Mouse (Mus musculus) forebrain, embryonic 11.5 days (tissue): Measurements from ENCODE around the gene Nanos1. TPM values are rescaled to one million over a fixed set of nuclear protein-coding genes. Genes with fewer than 3 reads are reported as not detected.

ENCODE experiments used
- ATAC-seq: fragments of 200-750 bp; cut with Nextera tagmentation; replicated peaks from 2 replicates; pipeline ENCODE4 v1.8.0; 2017; ENCODE audit warnings: moderate TSS enrichment; ENCODE audit not compliant: low FRiP score
- DNase-seq: peaks from one replicate; pipeline ENCODE4 v3.0.0-alpha.2; 2017; ENCODE audit warnings: low spot score
- H3K27ac ChIP-seq: fragments of 300-500 bp; sonication (generic); 2 replicates; pipeline ENCODE4 v1.5.1; 2014; ENCODE audit warnings: low read depth, low read length
- H3K27me3 ChIP-seq: fragments of 300-500 bp; sonication (generic); 2 replicates; pipeline ENCODE4 v1.6.1; 2014; ENCODE audit warnings: mild to moderate bottlenecking, low read length, mixed read lengths; ENCODE audit not compliant: control insufficient read depth, insufficient read depth
- H3K36me3 ChIP-seq: fragments of 300-500 bp; sonication (generic); 2 replicates; pipeline ENCODE4 v1.6.1; 2014; ENCODE audit warnings: mild to moderate bottlenecking, low read length, moderate library complexity, mixed read lengths; ENCODE audit not compliant: control insufficient read depth, insufficient read depth
- H3K4me1 ChIP-seq: fragments of 300-500 bp; sonication (generic); replicated peaks from 2 replicates; pipeline ENCODE4 v1.6.1; 2014; ENCODE audit warnings: low read length, mixed read lengths; ENCODE audit not compliant: control insufficient read depth, insufficient read depth
- H3K4me2 ChIP-seq: fragments of 300-500 bp; sonication (generic); 2 replicates; pipeline ENCODE4 v1.6.1; 2014; ENCODE audit warnings: low read depth, mild to moderate bottlenecking, low read length, moderate library complexity, mixed read lengths; ENCODE audit not compliant: severe bottlenecking
- H3K4me3 ChIP-seq: fragments of 300-500 bp; sonication (generic); 2 replicates; pipeline ENCODE4 v1.5.1; 2014; ENCODE audit warnings: low read depth, low read length
- H3K9ac ChIP-seq: fragments of 300-500 bp; sonication (generic); 2 replicates; pipeline ENCODE4 v1.6.1; 2014; ENCODE audit warnings: low read length
- H3K9me3 ChIP-seq: fragments of 300-500 bp; sonication (generic); 2 replicates; pipeline ENCODE4 v1.6.1; 2016; ENCODE audit warnings: low read length, mixed read lengths; ENCODE audit not compliant: control insufficient read depth
- WGBS: fragments of 180-500 bp; shearing (Covaris S2); extraction: QIAGEN DNeasy Blood & Tissue Kit; methylation state at CpG from one replicate; pipeline ENCODE4 v1.1.7; 2014; 5-methylcytosine and 5-hydroxymethylcytosine counted together
- polyA plus RNA-seq: library from polyadenylated mRNA; unstranded; fragments of >200 nt; fragmentation: Nextera tagmentation; extraction: Ambion mirVana; gene quantifications from 2 replicates; pipeline ENCODE4 v1.2.1, GENCODE M21; 2014

Gene Nanos1
- 4.3 and 4.7 TPM in 2 replicates for polyA plus RNA-seq

DNA sequence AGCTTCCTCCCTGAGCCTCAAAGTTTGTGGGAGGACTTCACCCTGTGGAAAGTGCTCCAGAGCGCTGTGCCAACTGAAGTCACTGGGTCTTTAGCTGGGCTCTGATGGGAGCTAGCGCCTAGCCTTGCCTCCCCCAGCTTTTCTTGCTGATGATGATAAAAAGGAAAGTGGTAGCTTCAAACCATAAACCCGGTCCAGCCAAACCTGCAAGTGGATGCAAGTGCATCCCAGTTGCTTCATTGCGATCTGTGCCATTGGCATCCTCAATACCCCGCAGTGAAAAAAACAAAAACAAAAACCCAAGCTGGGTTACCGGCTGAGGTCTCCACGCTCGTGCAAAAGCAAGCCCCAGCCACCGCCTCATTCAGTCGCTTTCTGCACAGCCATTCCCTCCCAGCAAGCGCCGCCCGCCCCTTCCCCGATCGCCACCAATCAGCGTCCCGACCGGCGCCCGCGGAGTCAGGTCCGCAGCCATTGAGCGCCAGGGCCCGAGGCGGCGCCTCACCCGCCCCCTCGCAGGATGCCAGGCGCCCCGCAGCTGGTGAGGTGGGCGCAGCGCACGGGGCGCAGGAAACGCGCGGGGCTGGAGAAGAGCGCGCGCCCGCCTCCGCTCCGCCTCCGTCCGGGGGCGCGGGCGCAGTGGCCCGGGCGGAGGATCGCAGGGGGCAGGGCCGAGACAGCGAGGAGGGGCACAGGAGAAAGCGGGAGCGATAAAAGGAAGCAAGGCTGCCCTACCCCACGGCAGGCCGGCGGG is at the start of gene Nanos1:
TSS of gene Nanos1 (plus strand) at position 550 of the 754 bp plus-strand sequence.
- Histone ChIP-seq H3K4me3 (peak within 1 kb of the TSS; percentile 74), H3K27ac (peak within 1 kb of the TSS; percentile 59), H3K36me3 (no peaks in the 10 kb centered on the region; the same call in 1 of the 2 replicates), H3K4me2 (peak within 1 kb of the TSS; percentile 100), H3K27me3 (peaks cover 3% of the 10 kb centered on the region; the same call in 1 of the 2 replicates), H3K4me1 (no peaks in the 10 kb centered on the region; the same call in 1 of the 2 replicates), H3K9ac (peak within 1 kb of the TSS; percentile 67), H3K9me3 (no peaks in the 10 kb centered on the region)
- WGBS = under 1% methylated on average over 54 of the region's 58 CpGs
- DNase-seq = peak; percentile 96
- peak; percentile 93 for ATAC-seq

DNA sequence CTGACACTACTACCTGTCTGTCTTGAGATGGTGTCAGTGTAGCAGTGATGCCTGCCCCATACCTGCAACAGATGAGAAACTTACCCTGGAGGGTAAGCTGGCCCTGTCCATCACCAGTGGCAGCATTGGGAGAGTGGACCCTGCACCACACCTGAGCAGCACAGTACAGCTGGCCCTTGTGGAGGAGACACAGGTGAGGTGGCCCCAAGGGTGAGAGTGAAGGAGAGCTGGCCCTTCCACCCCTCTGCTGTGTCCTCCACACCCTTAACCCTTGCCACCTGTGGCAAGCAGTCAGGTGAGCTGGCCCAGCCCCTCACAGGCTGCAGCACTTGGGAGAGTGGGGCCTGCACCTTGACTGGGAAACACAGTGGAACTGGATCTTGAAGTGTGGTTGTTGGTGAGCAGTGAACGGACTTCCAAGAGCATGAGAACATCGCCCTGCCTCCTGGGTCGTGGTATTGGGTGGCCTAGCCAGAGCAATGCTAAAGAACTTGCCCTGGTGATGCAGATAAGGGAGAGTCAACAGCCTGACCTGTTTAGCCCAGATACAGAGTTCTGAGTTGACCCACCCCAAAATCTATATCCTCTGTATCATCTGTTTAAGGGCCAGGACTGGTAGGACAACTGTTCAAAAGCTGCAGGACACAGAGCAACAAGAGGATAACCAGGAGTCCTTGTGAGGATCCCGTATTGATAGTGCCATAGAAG is 46.4 kb upstream of the Nanos1 start:
- no peak overlapping the region for H3K4me2 ChIP-seq
- no peak for DNase-seq
- H3K9ac ChIP-seq = no peak overlapping the region
- no peaks in the 10 kb centered on the region for H3K36me3 ChIP-seq
- 78% methylated on average over 4 of the region's 4 CpGs for WGBS
- no peaks in the 10 kb centered on the region for H3K27me3 ChIP-seq
- no peak for ATAC-seq
- H3K4me3 ChIP-seq = no peak overlapping the region
- no peaks in the 10 kb centered on the region for H3K4me1 ChIP-seq
- H3K9me3 ChIP-seq = no peaks in the 10 kb centered on the region
- no peak overlapping the region for H3K27ac ChIP-seq

DNA sequence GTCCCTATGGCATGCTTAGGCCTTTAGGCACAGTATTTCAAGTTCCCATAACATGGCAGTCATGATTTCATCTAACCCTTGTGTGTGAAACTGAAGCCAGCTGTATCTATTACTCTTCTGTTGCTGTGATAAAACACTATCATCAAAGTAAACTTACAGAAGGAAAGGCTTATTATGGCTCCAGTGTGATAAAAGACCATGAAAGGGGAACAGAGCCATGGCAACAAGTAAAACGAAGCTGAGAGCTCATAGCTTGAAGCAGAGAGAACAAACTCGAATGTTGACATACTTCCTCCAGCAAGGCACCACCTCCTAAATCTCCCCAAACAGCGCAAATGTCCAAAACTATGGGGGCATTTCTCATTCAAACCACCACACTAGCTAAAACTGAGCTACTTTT is 45.6 kb upstream of the Nanos1 start:
- Histone ChIP-seq H3K36me3 (no peaks in the 10 kb centered on the region), H3K4me3 (no peak overlapping the region), H3K9me3 (no peaks in the 10 kb centered on the region), H3K4me1 (no peaks in the 10 kb centered on the region), H3K4me2 (no peak overlapping the region), H3K27ac (no peak overlapping the region), H3K27me3 (no peaks in the 10 kb centered on the region), H3K9ac (no peak overlapping the region)
- ATAC-seq (no peak), DNase-seq (no peak)
- WGBS = 81% methylated on average over 3 of the region's 3 CpGs

DNA sequence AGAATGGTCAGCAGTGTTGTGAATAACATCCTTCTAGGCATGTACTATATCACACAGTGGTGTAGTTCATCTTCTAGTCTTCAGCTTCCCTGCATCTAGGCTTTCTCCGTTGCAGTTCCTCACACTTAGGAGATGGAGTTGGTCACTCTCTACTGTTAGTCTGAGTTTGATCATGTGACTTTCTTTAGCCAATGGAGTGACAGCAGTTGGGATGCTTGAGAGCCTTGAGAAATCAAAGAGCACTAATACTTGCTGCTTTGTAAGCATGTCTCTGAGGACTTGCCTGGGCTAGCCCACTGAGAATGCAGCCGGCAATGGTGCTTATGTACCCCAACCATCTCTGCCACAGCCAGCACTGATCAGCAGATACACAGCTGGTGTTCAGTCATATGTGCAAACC is 43.2 kb upstream of the Nanos1 start:
- no peaks in the 10 kb centered on the region for H3K27me3 ChIP-seq
- H3K9ac ChIP-seq = no peak overlapping the region
- WGBS = 88% methylated on average over 2 of the region's 2 CpGs
- no peak overlapping the region for H3K4me2 ChIP-seq
- H3K4me3 ChIP-seq = no peak overlapping the region
- no peak overlapping the region for H3K27ac ChIP-seq
- no peaks in the 10 kb centered on the region for H3K4me1 ChIP-seq
- DNase-seq (no peak), ATAC-seq (no peak)
- no peaks in the 10 kb centered on the region for H3K36me3 ChIP-seq
- no peaks in the 10 kb centered on the region for H3K9me3 ChIP-seq

DNA sequence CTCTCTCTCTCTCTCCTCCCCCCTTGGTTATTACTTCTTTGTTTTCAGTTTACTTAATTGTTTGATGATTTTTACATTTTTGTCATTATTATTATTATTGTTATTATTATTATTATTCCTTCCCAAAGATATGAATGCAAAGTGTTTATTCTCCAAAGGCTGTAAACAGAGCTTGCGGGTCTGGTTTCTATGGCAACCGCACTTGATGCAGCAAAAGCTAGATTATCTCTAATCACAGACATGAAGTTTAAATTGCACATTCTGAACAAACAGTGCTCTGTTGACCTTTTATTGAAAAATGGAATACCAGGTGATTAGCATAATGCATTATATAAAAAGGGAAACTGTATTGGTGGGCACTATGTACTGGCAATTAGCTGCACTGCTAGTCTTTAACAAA is 39.4 kb upstream of the Nanos1 start:
- H3K36me3 ChIP-seq = no peaks in the 10 kb centered on the region
- no peak overlapping the region for H3K4me3 ChIP-seq
- ATAC-seq (no peak), DNase-seq (no peak)
- H3K9ac ChIP-seq = no peak overlapping the region
- H3K27ac ChIP-seq = no peak overlapping the region
- H3K4me1 ChIP-seq = no peaks in the 10 kb centered on the region
- 94% methylated on average over 2 of the region's 2 CpGs for WGBS
- H3K4me2 ChIP-seq = no peak overlapping the region
- H3K27me3 ChIP-seq = no peaks in the 10 kb centered on the region
- no peaks in the 10 kb centered on the region for H3K9me3 ChIP-seq

DNA sequence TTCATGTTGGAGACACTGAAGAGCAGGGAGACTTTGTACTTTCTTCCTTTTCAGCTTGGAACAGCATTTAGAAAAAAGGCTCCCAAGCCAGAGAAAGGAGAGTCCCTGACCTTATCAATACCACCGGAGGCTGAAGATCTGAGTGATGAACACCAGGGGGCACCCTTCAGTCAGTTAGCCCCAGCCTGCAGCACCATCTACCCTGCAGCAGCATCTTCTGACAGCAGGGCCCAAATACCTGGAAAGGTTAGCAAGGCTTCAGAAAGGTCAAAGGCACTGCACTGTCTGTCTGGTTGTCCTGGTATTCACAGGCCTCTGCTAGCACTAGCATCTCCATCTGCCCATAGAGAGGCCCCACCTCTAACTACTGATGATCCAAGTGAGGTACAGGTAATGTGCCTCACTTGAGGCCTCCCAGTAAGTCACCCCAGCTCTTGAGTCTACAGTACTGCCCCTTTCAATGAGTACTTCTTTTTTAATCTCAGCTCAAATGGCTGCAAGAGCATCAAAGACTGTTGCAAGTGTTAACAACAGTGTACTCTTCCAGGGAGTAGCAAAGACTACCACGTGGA is 25.4 kb upstream of the Nanos1 start:
- H3K9ac ChIP-seq = no peak overlapping the region
- no peaks in the 10 kb centered on the region for H3K4me1 ChIP-seq
- H3K27me3 ChIP-seq = no peaks in the 10 kb centered on the region
- H3K27ac ChIP-seq = no peak overlapping the region
- no peak overlapping the region for H3K4me3 ChIP-seq
- no peaks in the 10 kb centered on the region for H3K9me3 ChIP-seq
- H3K36me3 ChIP-seq = no peaks in the 10 kb centered on the region
- peak; percentile 56 for DNase-seq
- ATAC-seq = no peak
- whole genome bisulfite sequencing = 55% methylated on average over 2 of the region's 2 CpGs
- no peak overlapping the region for H3K4me2 ChIP-seq

DNA sequence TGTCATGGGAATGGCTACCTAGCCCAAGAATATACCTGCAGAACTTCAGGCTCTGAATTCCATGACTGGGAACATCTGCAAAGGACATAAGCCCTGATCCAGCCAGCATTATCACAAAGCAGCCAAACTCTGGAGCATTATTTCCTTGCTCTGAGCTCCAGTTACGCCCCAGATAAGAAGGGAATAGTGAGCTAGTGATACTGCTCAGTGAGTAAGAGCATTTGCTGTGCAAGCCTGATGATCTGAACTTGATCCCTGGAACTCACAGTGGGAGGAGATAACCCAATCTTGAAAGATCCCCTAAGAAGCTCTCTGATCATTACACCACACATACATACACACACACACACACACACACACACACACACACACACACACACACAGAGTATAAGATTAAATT is 24.5 kb upstream of the Nanos1 start:
- H3K9ac ChIP-seq = no peak overlapping the region
- ATAC-seq (no peak), DNase-seq (no peak)
- WGBS = 87% methylated on average over 1 of the region's 1 CpGs
- no peak overlapping the region for H3K4me2 ChIP-seq
- H3K36me3 ChIP-seq = no peaks in the 10 kb centered on the region
- no peak overlapping the region for H3K4me3 ChIP-seq
- H3K27me3 ChIP-seq = no peaks in the 10 kb centered on the region
- H3K27ac ChIP-seq = no peak overlapping the region
- H3K4me1 ChIP-seq = no peaks in the 10 kb centered on the region
- H3K9me3 ChIP-seq = no peaks in the 10 kb centered on the region

DNA sequence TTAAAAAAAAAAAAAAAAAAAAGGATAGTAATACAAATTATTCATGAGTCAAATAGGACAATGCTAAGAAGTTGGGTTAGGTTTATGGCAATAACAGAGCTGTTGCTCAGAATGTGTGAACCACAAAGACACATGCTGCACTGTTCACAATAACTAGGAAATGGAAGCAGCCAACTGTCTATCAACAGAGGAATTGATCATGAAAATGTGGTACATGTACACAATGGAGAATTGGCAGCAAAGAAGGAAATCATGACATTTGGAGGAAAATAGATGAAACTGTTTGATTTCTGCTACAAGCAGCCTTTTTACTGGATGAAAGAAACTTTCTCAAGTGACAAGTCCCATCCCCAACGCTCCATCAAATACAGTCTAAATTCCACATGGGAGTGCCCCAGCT is 23.8 kb upstream of the Nanos1 start:
- no peak for ATAC-seq
- Histone ChIP-seq H3K27ac (no peak overlapping the region), H3K27me3 (no peaks in the 10 kb centered on the region), H3K4me2 (no peak overlapping the region), H3K4me1 (no peaks in the 10 kb centered on the region), H3K36me3 (no peaks in the 10 kb centered on the region), H3K9me3 (no peaks in the 10 kb centered on the region), H3K9ac (no peak overlapping the region), H3K4me3 (no peak overlapping the region)
- 68% methylated on average over 1 of the region's 1 CpGs for WGBS
- no peak for DNase-seq
